7 mouse cellular contexts compared by ENCODE assay signal in the genomic region with DNA sequence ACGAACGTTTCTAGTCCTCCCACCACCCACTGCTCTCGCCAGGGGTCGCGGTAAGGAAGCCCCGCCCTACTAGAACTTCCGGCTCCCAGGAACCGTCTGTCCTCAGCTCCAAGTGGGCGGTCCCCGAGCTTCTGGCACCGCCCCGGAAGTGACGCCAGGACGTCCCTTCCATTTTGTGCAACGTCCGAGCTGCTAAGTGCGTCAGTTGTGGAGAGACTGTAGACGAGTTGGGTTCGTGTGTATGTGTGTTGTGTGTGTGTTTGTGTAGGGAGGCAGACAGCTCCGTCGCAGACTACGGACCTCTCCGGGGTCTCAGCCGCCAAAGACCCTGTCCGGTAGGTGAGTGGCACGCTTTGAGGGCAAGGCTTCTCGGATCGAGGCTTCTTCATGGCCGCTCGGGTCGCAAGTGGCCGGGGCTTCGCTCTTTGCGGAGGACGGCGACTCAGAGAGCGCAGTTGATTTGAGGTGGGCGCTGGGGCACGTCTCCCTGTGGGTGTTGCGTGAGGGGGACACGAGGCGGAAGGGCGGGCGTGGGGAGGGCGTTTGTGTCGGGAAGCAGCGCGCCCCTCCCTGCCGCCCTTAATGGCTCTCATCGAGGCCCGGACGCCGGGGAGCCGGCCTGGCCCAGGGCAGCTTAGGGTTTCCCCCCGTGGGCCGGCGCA. TPM values are rescaled to one million over a fixed set of nuclear protein-coding genes. Genes with fewer than 3 reads are reported as not detected.
DNase-seq lines count a peak whose midpoint lies in the region; ATAC-seq lines count a peak whose summit lies in the region.

A gene (plus strand): TSS at position 171 of the 662 bp plus-strand sequence.

- H3K9ac ChIP-seq in embryonic facial prominence, embryonic 11.5 days (replicated peaks; ENCODE audit: low read length), result peak within 1 kb of the TSS; percentile 97
- H3K9ac ChIP-seq in midbrain, embryonic 13.5 days (replicated peaks), result peak within 1 kb of the TSS; percentile 88

- H3K36me3 ChIP-seq in embryonic facial prominence, embryonic 11.5 days (replicated peaks; ENCODE audit: control insufficient read depth, insufficient read depth, low read depth, low read length), result peaks cover 10% of the 10 kb centered on the region
- H3K36me3 ChIP-seq in limb, embryonic 10.5 days, result peaks cover 39% of the 10 kb centered on the region
- peaks cover 26% of the 10 kb centered on the region for H3K36me3 ChIP-seq in midbrain, embryonic 13.5 days

- peak; percentile 84 for ATAC-seq in embryonic facial prominence, embryonic 11.5 days (replicated peaks; ENCODE audit: insufficient number of reproducible peaks, low FRiP score, low TSS enrichment, low read depth)
- peak; percentile 78 for ATAC-seq in granulocyte monocyte progenitor cell, adult 5-6 weeks (replicated peaks; ENCODE audit: poor library complexity, severe bottlenecking)
- ATAC-seq in midbrain, embryonic 13.5 days, result peak; percentile 88

- under 1% methylated on average over 57 of the region's 57 CpGs for WGBS in embryonic facial prominence, embryonic 11.5 days
- WGBS in limb, embryonic 10.5 days, result under 1% methylated on average over 57 of the region's 57 CpGs
- under 1% methylated on average over 55 of the region's 57 CpGs for WGBS in midbrain, embryonic 13.5 days

- H3K4me1 ChIP-seq in embryonic facial prominence, embryonic 11.5 days (ENCODE audit: control insufficient read depth, insufficient read depth, low read length), result no peaks in the 10 kb centered on the region
- no peaks in the 10 kb centered on the region for H3K4me1 ChIP-seq in limb, embryonic 10.5 days
- H3K4me1 ChIP-seq in midbrain, embryonic 13.5 days (replicated peaks), result peaks cover 13% of the 10 kb centered on the region

- DNase-seq in adrenal gland, postnatal 14 days, result peak; percentile 98
- DNase-seq in embryonic facial prominence, embryonic 11.5 days (ENCODE audit: low spot score), result peak; percentile 99
- peak; percentile 97 for DNase-seq in kidney, adult 11 months
- DNase-seq in limb, embryonic 10.5 days (ENCODE audit: low spot score), result peak; percentile 100
- peak; percentile 98 for DNase-seq in spleen, adult 12 weeks (ENCODE audit: low spot score)

- H3K4me3 ChIP-seq in embryonic facial prominence, embryonic 11.5 days (ENCODE audit: low read depth, low read length), result peak within 1 kb of the TSS; percentile 99
- peak within 1 kb of the TSS; percentile 91 for H3K4me3 ChIP-seq in limb, embryonic 10.5 days
- peak within 1 kb of the TSS; percentile 73 for H3K4me3 ChIP-seq in midbrain, embryonic 13.5 days (replicated peaks)

- H3K4me2 ChIP-seq in embryonic facial prominence, embryonic 11.5 days (ENCODE audit: low read depth, low read length), result peak within 1 kb of the TSS; percentile 52
- H3K4me2 ChIP-seq in midbrain, embryonic 13.5 days (replicated peaks), result peak within 1 kb of the TSS; percentile 75

- H3K9me3 ChIP-seq in embryonic facial prominence, embryonic 11.5 days (replicated peaks; ENCODE audit: control insufficient read depth, low read length), result no peaks in the 10 kb centered on the region
- H3K9me3 ChIP-seq in limb, embryonic 10.5 days (replicated peaks), result no peaks in the 10 kb centered on the region
- no peaks in the 10 kb centered on the region for H3K9me3 ChIP-seq in midbrain, embryonic 13.5 days

- H3K27ac ChIP-seq in embryonic facial prominence, embryonic 11.5 days (replicated peaks; ENCODE audit: low read depth, low read length), result peak within 1 kb of the TSS; percentile 92
- H3K27ac ChIP-seq in limb, embryonic 10.5 days, result peak within 1 kb of the TSS; percentile 98
- peak within 1 kb of the TSS; percentile 92 for H3K27ac ChIP-seq in midbrain, embryonic 13.5 days

- no peaks in the 10 kb centered on the region for H3K27me3 ChIP-seq in embryonic facial prominence, embryonic 11.5 days (ENCODE audit: control insufficient read depth, insufficient read depth, low read length)
- no peaks in the 10 kb centered on the region for H3K27me3 ChIP-seq in limb, embryonic 10.5 days (ENCODE audit: low read depth, poor library complexity, severe bottlenecking)
- H3K27me3 ChIP-seq in midbrain, embryonic 13.5 days, result no peaks in the 10 kb centered on the region

RNA-seq across cellular contexts. Expression of the gene that starts here (rescaled TPM):
- 383 and 441 TPM in 2 replicates for total RNA-seq in adrenal gland, postnatal 14 days (2021)
- polyA plus RNA-seq in embryonic facial prominence, embryonic 11.5 days (2014; fragmentation: Nextera tagmentation; extraction: Ambion mirVana), result 456 and 458 TPM in 2 replicates
- 313 and 360 TPM in 2 replicates for total RNA-seq in granulocyte monocyte progenitor cell, adult 5-6 weeks (2014; fragmentation: Nextera tagmentation)
- 731 and 831 TPM in 2 replicates for total RNA-seq in granulocyte monocyte progenitor cell, adult 5-6 weeks (2017)
- 411 and 501 TPM in 2 replicates for polyA plus RNA-seq in limb, embryonic 10.5 days (2016; fragmentation: Nextera tagmentation; extraction: Ambion mirVana)
- 506 and 554 TPM in 2 replicates for polyA plus RNA-seq in midbrain, embryonic 13.5 days (2015; fragmentation: Nextera tagmentation; extraction: Ambion mirVana)

Comparison
In these comparisons a context has a peak if more than half of its experiments do, and no peak if none do; other contexts are left out.
1. Peak in every context shown above with its lines: DNase-seq, ATAC-seq, H3K4me3 ChIP-seq and H3K27ac ChIP-seq.